Mouse (Mus musculus): ENCODE results near the gene Tyrobp.

Gene Tyrobp

DNA sequence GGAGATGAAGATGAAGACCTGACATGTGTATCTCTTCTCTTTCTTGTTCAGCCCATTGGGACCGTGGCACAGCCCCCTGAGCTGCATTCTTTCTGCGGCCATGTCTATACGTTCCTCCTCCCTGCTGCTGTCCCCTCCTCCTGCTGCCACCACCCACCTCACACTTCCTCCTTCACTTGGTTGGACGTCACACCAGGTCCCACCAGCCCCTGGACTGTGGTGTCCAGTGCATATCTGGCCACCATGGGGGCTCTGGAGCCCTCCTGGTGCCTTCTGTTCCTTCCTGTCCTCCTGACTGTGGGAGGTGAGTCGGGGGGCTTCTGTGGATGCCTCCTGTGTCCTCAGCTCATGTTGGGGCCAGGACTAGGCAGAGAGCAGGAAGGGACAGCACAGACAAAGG is at the start of gene Tyrobp:
Tyrobp (plus strand) TSS at position 165 of the 400 bp plus-strand sequence.
- in situ Hi-C loops (cut with MboI, MseI) = loop anchor here (25.0 kb wide), 1 partner anchor 749 kb away; the partner anchor contains the start of gene Gramd1a

DNA sequence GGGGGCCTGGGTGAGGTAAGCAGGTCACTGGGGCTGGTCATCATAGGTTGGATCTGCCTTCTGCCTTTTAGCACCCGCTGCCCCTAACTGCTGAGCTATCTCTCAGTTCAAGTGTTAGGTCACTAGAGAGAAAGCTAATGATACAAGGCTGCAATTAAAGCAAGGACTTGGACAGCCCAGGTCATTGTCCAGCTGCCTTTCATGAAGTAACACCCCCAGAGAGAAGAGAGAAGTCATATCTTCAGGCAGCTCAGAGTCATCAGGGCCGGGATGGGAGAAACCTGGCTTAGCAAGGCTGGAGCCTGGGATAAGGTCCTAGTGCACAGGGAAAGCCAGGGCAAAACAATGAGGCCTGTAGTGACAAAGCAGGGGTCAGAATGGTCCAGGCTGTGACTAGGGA is 46.1 kb upstream of the Tyrobp start:
- in situ Hi-C loops (cut with MboI, MseI) = no loop called here

DNA sequence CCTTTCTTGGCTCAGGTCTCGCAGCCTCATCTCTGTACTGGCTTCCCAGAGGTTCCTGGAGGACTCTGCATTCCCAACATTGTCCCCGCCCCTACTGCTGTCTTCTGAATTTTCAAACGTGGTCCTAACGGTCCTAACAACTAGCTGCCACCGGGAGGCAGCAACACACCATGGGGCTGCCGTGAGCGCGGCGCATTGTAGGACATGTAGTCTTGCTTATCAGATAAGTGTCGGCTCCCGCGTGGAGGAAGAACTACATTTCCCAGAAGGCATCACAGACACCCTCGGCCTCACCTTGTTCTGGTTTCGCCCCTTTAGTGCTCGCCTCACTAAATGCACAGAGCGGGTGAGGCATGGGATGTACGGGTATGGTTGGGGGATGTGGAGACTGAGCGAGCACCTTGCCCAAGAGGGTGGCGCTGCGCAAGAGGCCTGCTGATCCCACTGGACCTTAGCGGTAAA is 40.0 kb upstream of the Tyrobp start:
- in situ Hi-C loops (cut with MboI, MseI) = loop anchor here (5.0 to 10.0 kb wide), 2 partner anchors 54 to 101 kb away; no protein-coding TSS in a partner anchor

DNA sequence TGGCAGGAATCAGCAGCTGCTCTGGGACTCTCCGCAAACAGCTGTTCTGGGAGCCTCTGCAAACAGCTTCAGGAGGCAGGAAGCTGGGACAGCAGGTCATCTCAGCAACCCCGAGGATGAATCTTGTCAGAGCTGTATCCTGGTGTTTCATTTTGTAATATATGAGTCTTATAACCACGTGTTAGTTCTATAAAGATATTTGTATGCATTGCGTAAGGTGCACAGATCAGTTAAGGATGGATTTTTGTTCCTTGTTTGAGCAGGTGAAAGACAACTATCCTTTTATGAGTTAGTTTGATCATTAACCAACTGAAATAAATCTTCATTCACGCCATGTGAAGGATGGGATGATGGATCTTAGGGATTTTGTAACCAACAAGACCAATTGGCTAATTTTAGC is 33.5 kb upstream of the Tyrobp start:
- in situ Hi-C loops (cut with MboI, MseI) = no loop called here

DNA sequence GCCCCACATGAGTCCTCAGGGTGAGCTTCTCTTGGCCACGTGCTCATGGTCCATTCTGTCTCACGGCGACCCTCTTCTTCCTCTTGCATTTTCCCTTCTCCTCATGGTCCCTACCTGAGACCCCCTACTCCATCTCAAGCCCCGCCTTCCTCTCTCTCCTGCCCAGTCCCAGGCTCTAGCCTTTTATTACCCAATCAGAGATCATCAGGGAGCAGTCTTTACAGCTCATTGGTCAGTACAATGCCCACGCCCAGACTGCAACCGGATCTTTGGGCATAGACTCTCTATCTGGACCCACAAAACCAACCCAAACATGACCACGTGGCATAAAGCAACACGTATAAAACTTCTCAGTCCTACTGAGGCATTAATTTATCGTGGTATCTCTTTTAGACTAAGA is 29.5 kb upstream of the Tyrobp start:
- in situ Hi-C loops (cut with MboI, MseI) = no loop called here

DNA sequence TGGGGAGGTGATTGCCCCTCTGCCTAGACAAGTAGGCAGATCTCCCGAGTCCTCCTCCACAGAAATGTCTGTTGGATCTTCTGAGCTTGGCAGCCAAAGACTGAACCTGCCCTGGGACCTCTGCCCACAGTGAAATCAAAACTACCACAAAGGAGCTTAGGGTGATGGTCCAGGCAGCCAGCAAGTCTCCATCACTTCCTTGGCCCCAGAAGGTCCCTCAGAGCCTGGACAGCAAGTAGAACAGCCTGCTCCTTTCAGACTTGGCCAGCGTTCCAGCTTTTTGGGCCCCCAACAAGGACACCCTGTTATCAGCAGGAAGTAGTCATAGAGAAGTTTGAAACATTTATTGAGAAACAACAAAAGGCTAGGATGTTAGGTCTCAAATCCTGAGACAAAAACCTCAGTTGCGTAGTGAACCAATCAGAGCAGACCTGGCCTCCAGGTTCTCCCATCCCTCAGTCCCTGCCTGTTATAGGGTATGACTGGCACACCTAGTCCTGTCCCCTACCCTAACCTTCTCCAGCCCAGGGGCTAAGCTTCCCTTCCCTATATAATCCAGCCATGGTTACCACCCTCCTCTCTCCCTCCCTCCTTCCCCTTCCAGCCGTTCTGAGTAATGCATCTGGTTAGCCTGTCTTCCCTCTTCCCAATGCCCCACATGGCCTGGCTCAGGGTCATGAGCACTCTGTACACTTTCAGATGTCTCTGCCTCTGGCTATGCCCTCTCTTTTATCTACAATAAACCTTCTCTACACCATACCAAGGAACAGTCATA is 20.6 kb upstream of the Tyrobp start:
- in situ Hi-C loops (cut with MboI, MseI) = loop anchor here (10.0 kb wide), 1 partner anchor 1358 kb away; no protein-coding TSS in a partner anchor

DNA sequence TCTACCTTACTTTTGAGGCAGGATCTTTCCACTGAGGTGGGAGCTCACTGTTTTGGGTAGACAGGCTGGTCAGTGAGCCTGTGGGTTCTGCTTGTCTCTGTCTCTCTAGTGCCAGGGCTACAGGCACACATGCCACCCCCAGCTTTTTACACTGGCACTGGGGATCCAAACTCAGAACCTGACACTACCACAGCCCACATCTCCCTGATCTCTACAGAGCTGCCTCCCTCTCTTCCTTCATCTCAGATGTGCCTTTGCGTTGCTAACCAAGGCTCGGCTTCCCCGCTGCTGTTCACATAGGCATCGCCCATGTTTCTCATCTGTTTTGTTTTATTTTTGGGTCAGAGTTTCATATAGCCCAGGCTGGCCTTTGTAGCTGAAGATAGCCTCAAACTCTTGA is 19.9 kb upstream of the Tyrobp start:
- in situ Hi-C loops (cut with MboI, MseI) = loop anchor here (10.0 kb wide), 1 partner anchor 1359 kb away; no protein-coding TSS in a partner anchor

DNA sequence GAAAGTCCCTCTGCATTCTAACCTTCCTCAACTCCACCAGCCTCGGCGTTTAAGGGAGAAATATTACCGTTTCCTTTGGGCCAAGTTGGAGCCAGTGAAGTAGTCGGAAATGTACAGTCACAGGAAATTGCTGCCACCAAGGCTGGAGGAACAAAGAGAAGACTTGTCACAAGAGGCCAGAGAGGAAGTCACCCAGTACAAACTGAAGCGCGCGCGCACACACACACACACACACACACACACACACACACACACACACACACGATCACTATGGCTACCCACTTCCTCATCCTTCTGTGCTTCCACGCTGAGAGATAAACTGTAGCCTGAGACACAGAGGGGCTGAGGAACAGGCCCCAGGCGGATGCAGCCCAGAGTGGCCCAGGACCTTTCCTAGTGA is 19.2 kb upstream of the Tyrobp start:
- in situ Hi-C loops (cut with MboI, MseI) = loop anchor here (10.0 kb wide), 1 partner anchor 1360 kb away; no protein-coding TSS in a partner anchor

DNA sequence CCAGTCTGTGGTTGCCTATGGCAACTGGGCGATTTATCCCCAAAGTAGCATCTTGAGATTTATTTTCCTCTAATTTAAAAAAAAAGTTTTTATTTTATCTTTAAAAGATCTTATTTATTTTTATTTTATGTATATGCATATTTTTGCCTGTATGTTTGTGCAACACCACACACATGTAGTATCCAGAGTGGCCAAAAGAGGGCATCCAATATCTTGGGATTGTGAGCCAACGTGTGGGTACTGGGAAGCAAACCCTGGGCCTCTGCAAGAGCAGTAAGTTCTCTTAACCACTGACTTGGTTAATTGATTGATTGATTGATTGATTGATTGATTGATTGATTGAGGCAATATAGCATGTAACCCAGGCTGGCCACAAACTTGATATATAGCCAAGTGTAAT is 18.7 kb upstream of the Tyrobp start:
- in situ Hi-C loops (cut with MboI, MseI) = loop anchor here (10.0 kb wide), 1 partner anchor 1360 kb away; no protein-coding TSS in a partner anchor

DNA sequence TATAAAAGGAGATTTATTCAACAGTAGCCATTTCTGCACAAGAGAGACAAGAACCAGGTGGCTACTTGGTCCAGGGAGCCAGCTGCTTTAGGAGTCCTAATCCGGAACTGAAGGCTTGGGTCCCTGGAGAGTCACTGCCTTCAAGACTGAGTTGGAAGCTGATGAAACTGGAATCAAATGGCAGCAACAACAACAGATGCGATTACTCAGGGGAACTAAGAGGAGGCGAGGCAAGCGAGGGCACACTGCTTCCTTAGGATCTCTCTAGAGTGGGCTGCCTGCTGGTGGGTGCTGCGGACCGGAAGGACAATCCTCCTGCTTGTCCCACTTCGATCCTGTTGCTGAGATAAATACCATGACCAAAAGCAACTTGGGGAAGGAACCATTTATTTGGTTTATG is 13.9 kb upstream of the Tyrobp start:
- in situ Hi-C loops (cut with MboI, MseI) = loop anchor here (10.0 to 25.0 kb wide), 2 partner anchors 763 to 1365 kb away; partner anchors contain the start of gene Gramd1a

DNA sequence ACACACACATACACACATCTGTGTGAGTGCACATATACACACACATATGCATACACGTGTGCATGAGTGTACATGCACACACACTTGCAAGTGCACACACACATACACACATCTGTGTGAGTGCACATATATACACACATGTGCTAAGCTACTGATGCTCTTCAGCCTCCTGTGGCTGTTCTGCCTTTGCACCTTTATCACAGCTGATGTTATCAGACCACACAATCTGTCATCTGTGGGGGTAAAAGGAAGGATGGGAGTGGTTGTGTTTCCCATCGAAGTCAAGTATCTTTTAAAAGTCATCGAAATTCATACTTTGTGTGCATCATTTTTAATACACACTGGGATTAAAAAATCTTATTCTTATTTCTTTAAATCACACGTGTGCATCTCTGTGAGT is 11.2 kb upstream of the Tyrobp start:
- in situ Hi-C loops (cut with MboI, MseI) = loop anchor here (25.0 kb wide), 1 partner anchor 760 kb away; the partner anchor contains the start of gene Gramd1a

DNA sequence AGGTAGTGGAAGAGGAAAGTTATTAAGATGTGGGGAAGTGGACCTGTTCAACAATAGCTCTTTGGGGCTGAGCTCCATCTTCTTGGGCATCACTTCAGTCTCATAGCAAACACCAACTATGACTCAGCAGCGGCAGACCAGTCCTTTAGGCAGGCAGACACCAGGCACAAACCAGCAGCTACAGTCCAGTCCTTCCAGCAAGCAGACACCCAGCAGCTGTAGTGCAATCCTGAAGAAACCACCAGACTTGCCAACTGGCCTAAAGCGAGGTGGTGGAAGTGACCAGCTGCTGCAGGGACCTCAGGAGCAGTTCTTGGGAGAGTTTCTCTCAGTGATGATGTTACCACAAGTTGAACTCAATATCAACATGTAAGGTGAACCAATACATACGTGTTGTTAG is 4.9 kb upstream of the Tyrobp start:
- in situ Hi-C loops (cut with MboI, MseI) = loop anchor here (25.0 kb wide), 1 partner anchor 754 kb away; the partner anchor contains the start of gene Gramd1a

DNA sequence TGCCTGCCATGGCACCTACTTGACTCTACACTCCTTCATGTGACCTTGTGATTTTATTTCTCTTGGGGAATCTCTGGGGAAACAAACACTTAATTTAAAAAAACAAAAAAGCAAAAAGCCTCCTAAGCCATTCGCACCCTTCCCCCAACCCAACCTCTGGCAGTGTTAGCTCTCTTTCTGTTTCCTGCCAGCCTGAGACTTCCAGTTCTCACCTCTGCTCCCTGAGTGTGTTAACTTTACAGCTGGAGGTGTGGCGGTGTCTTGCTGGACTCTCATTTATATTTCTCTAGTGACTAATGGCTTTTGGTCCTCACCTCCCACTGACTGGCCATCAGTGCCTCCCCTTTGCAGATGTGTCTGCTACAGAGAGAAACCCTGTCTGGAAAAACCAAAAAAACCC is 3.8 kb upstream of the Tyrobp start:
- in situ Hi-C loops (cut with MboI, MseI) = loop anchor here (25.0 kb wide), 1 partner anchor 753 kb away; the partner anchor contains the start of gene Gramd1a

DNA sequence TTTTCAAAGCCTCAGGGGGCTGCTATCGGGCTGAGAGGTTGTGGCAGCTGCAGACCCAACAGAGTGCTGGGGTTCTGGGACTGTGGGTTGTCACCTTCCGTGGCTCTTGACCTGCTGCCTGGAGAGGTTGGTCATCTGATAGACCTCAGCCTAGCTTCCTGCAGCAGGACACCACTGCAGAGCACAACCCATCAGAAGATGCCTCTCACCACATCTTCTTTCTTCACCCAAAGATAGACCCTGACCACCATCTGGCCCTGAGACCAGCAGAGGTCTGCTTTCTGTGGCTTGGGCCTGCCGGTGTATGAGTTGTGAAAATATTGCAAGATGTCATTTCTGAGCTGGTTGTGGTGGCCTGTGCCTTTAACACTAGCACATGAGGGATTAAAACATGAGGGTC is 2.5 kb upstream of the Tyrobp start:
- in situ Hi-C loops (cut with MboI, MseI) = loop anchor here (25.0 kb wide), 1 partner anchor 751 kb away; the partner anchor contains the start of gene Gramd1a

DNA sequence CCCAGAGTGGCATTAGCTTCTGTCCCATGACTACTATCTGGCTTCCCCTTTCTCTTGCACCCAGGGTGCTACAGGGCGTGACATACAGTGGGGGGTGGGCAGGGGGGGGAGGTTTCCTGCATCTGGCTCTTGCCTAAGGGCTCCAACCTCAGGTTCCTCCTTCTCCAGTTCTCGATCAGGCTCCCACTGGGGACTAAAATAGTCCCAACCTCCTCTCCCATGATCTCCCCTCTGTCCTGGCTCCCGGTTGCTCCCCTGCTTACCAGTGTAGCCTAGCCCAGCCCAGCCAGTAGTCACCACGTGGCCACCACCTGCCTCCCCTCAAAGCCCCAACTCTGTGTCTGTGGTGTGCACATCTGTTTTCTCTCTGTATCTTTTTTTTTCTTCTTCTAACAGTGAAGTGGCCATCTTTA is 819 bp upstream of the Tyrobp start:
- in situ Hi-C loops (cut with MboI, MseI) = loop anchor here (25.0 kb wide), 1 partner anchor 750 kb away; the partner anchor contains the start of gene Gramd1a

DNA sequence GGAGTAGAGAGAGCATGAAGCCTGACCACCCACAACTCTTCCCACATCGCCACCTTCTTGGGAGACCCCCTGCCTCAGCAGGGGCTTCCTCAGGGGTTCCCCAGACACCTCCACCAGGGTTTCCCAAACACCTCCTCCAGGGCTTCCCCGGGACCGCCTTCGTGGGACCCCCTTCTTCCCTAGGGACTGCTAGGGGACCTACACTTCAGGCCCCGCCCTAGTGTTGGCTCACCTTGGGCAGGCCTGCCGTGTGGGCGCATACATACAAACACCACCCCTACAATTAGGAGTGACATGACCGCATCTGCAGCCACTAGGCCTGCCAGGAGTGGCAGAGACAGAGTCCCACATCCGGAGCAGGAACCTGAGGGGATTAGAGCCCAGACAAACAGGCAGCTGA is 4.3 kb downstream of the Tyrobp start:
- in situ Hi-C loops (cut with MboI, MseI) = loop anchor here (25.0 kb wide), 1 partner anchor 744 kb away; the partner anchor contains the start of gene Gramd1a

DNA sequence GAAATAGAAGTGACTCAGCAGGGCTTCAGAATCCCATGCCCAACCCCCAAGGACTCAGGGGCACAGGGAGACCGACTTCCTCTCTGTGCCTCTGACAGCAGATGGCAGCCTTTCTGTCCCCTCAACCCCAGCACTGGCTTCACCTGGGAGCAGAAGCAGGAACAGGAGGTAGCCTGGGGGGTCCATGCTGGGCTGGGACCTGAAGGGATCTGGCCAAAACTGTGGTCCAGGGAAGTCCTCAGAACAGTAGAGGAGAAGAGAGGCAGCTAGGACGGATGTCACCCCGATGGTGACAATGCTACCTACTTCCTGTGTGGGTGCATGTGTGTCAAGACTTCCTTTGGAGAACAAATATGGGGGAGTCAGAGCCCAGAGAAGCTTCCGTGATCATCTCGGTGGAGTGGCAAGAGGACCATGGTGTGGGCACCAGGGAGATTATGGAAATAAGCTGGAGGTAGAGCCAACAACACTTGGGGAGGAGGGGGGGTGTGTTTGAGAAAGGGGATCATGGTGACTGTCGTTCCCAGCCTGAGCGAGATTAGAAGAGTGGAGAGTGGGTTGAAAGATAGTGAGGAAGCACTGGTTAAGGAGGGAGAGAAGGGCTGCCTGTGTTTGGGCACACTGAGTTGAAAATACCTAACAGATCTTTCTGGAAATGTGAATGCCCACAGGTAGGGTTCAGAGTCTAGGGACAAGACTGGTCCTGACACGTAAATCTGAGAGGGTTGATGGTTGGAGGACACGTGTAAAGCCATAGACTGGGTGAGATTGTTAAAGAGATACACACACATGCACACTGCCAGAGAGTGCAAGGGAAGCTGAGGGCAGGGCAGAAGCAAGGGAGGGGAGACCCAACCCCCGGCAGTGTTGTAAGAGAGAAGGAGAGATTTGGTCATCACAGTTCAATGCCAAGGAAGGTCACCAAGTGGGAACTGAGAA is 6.3 kb downstream of the Tyrobp start, which contains the start of gene Hcst:
Hcst (minus strand) TSS at position 294 of the 939 bp plus-strand sequence.
- in situ Hi-C loops (cut with MboI, MseI) = loop anchor here (25.0 kb wide), 1 partner anchor 742 kb away; the partner anchor contains the start of gene Gramd1a

DNA sequence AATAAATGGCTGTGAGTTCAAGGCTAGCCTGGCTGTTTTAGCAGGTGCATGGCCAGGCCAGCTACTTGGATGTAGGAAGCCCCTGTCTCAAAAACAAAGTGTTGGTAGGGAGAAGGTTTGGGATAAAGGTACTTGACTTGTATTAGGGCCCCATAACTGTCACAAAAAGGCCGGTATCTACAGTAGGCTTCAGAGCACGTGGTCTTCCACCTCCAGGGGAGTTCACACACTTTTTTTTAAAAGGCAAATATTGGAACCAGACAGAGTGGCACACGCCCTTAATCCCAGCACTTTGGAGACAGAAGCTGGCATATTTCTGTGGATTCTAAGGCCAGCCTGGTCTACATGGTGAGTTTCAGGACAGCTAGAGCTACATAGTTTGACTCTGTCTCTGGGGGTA is 7.1 kb downstream of the Tyrobp start:
- in situ Hi-C loops (cut with MboI, MseI) = loop anchor here (25.0 kb wide), 1 partner anchor 742 kb away; the partner anchor contains the start of gene Gramd1a

DNA sequence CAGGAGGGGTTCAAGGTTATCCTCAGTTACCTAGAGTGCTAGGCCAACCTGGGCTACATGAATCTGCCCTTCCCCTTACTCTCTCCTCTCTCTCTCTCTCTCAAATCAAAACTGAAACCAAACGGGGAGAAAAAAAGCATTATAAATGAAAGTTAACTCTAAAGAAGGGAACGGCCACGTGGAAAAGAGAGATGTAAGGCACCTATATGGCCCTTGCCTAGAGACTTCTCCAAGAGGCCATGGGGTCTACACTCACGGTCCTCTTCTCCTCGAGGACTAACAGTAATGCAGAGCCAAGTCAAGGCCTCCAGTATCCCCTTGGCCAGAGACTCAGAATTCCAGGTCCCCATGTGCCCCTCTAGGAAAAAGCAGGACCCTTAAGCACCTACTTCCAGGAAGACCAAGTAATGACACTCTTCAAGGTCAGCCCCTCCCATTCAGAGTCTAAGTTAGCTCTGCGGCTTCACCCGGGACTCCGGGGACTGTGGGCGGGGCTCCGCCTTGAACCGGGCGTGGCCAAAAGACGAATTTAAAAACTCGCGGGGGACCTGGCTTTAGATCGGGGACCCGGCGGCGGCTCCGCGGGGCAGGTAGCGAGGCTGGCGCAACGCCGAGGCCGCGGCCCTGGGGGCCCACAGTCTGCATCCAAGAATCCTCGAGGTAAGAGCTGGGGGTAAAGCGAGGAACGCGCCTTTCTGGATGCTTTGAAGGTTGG is 7.8 kb downstream of the Tyrobp start, which contains the start of gene Nfkbid:
Nfkbid (plus strand) TSS at position 558 of the 715 bp plus-strand sequence.
- in situ Hi-C loops (cut with MboI, MseI) = loop anchor here (25.0 kb wide), 1 partner anchor 741 kb away; the partner anchor contains the start of gene Gramd1a

DNA sequence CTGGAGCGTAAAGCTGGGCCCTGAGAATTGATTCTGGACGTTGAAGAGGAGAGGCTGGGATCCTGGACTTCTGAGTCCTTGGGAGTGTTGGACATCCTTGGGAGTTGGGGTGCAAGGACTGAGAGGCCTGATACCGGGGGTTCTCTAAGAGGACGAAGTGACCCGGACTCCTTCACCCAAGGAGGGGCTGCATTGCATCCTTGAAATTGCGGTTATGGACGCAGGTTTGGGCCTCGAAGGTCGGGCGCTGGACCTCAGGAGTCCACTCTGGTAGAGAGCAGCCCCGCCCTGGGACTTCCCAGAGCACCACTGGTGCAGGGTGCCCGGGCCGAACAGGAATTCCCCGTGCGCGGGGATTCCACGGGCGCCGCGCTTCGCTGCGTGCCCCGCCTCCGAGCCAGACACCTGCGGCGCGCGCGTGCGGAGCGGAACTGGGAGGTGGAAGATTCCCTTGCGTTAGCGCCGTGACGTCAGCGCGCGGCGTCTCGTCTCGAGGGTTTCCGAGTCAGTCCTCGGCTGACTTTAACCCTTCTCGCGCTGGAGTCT is 8.4 kb downstream of the Tyrobp start:
- in situ Hi-C loops (cut with MboI, MseI) = loop anchor here (25.0 kb wide), 1 partner anchor 740 kb away; the partner anchor contains the start of gene Gramd1a

All from T-helper 2 cell (primary cell).